In the genomic region with DNA sequence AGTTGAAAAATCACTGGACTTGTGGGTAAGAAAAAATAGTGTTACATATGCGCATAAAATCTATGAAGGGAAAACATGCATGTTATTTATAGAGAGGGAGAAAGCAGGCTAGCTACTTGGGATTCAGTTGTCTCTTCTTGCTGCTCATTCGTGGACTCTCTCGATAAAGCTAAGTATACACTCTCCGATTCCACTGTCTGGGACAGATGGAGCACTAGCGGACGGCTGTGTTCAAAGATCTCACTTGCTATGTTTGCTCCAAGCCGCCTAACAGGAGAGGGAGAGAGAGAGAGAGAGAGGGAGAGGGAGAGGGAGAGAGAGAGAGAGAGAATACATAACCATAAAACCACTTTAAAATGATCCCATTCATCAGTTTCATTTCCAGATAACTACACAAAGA, we compare ENCODE assay signal across 17 mouse cellular contexts.
"Had no signal": no experiment of that assay in that cellular context is flagged by ENCODE, and none has a peak within 500 bp of the region (broad histone marks: within the 10 kb centered on the region; RNA-seq: fewer than 3 reads in every experiment).

No protein-coding gene starts in this region.

- H3K4me2 ChIP-seq: liver, embryonic 11.5 days; liver, embryonic 15.5 days; lung, embryonic 14.5 days; neural tube, embryonic 15.5 days had no signal

- DNase-seq: kidney, adult 8-10 months; kidney, postnatal 25 days; lung, embryonic 14.5 days; lung, postnatal 10 days; lung, postnatal 4 days; midbrain, embryonic 14.5 days; right cerebral cortex, adult 18-20 months; spleen, adult 18-20 months; thymus, adult 2 months; thymus, postnatal 25 days had no signal

- H3K9ac ChIP-seq: liver, embryonic 15.5 days; lung, embryonic 14.5 days; neural tube, embryonic 15.5 days had no signal

- H3K27me3 ChIP-seq: liver, embryonic 15.5 days; neural tube, embryonic 15.5 days had no signal

- H3K36me3 ChIP-seq: limb, embryonic 10.5 days; liver, embryonic 15.5 days; midbrain, embryonic 10.5 days; neural tube, embryonic 15.5 days had no signal

- H3K4me1 ChIP-seq: limb, embryonic 10.5 days; liver, embryonic 15.5 days; midbrain, embryonic 10.5 days; neural tube, embryonic 15.5 days had no signal

- H3K4me3 ChIP-seq: limb, embryonic 10.5 days; liver, embryonic 15.5 days; midbrain, embryonic 10.5 days; myocyte; neural tube, embryonic 15.5 days had no signal

- H3K27ac ChIP-seq: limb, embryonic 10.5 days; liver, embryonic 15.5 days; midbrain, embryonic 10.5 days; neural tube, embryonic 15.5 days had no signal

- ATAC-seq: intestine, postnatal 0 days had no signal

- H3K9me3 ChIP-seq: limb, embryonic 10.5 days; liver, embryonic 15.5 days; midbrain, embryonic 10.5 days; neural tube, embryonic 15.5 days had no signal
